Mouse (Mus musculus) brain, embryonic 18.5 days (tissue): ENCODE measurements around the gene Gpbp1.

Experiments
- DNase-seq: peaks from one replicate; pipeline ENCODE4 v3.0.0-alpha.2; 2012; ENCODE audit warnings: low read depth, low spot score

The Gpbp1 gene

GRCm38 (mm10) chr13:111467350-111467749 lies 22.6 kb downstream of the Gpbp1 start:
- DNase-seq = no peak

- peak; percentile 20 for DNase-seq
Observed at GRCm38 (mm10) chr13:111461424-111461823, 28.5 kb downstream of the Gpbp1 start.

- no peak for DNase-seq
Observed at GRCm38 (mm10) chr13:111456790-111457189, 33.1 kb downstream of the Gpbp1 start.

- DNase-seq = no peak
Observed at GRCm38 (mm10) chr13:111444325-111444724, 45.6 kb downstream of the Gpbp1 start.

GRCm38 (mm10) chr13:111431174-111431573 lies 58.7 kb downstream of the Gpbp1 start:
- no peak for DNase-seq

- no peak for DNase-seq
Observed at GRCm38 (mm10) chr13:111421330-111421729, 68.6 kb downstream of the Gpbp1 start.

GRCm38 (mm10) chr13:111418087-111418486 lies 71.8 kb downstream of the Gpbp1 start:
- DNase-seq = no peak

- DNase-seq = peak; percentile 14
Observed at GRCm38 (mm10) chr13:111413156-111413555, 76.8 kb downstream of the Gpbp1 start.

- peak; percentile 49 for DNase-seq
Observed at GRCm38 (mm10) chr13:111410831-111411230, 79.1 kb downstream of the Gpbp1 start.

GRCm38 (mm10) chr13:111406859-111407389 lies 83.0 kb downstream of the Gpbp1 start:
- no peak for DNase-seq

- DNase-seq = no peak
Observed at GRCm38 (mm10) chr13:111405956-111406355, 84.0 kb downstream of the Gpbp1 start.

- DNase-seq = no peak
Observed at GRCm38 (mm10) chr13:111397600-111398151, 92.2 kb downstream of the Gpbp1 start.

- no peak for DNase-seq
Observed at GRCm38 (mm10) chr13:111397061-111397460, 92.8 kb downstream of the Gpbp1 start.

GRCm38 (mm10) chr13:111395528-111395927 lies 94.4 kb downstream of the Gpbp1 start:
- no peak for DNase-seq

- no peak for DNase-seq
Observed at GRCm38 (mm10) chr13:111394904-111395303, 95.0 kb downstream of the Gpbp1 start.

- DNase-seq = no peak
Observed at GRCm38 (mm10) chr13:111394341-111394740, 95.6 kb downstream of the Gpbp1 start.

GRCm38 (mm10) chr13:111393426-111393825 lies 96.5 kb downstream of the Gpbp1 start:
- no peak for DNase-seq

- DNase-seq = no peak
Observed at GRCm38 (mm10) chr13:111391426-111391825, 98.5 kb downstream of the Gpbp1 start.

- no peak for DNase-seq
Observed at GRCm38 (mm10) chr13:111391011-111391410, 98.9 kb downstream of the Gpbp1 start.

GRCm38 (mm10) chr13:111384011-111384985 lies 105.6 kb downstream of the Gpbp1 start:
- DNase-seq = peak; percentile 24
